Mouse (Mus musculus): Measurements from ENCODE around the gene Atp6v1g3. TPM values are rescaled to one million over a fixed set of nuclear protein-coding genes. Genes with fewer than 3 reads are reported as not detected.
A peak's percentile ranks its signal among the peaks of the same experiment; 100 is the strongest.

The Atp6v1g3 gene
- not detected in 2 replicates for total RNA-seq (2017)

- ATAC-seq (ENCODE audit: extremely low read depth, insufficient number of reproducible peaks, low FRiP score, poor library complexity, severe bottlenecking) = no peak
These were observed at the start of gene Atp6v1g3 for GRCm38 (mm10) chr1:138273438-138273837. Gene Atp6v1g3, plus strand, starts transcription at chr1:138273738.

GRCm38 (mm10) chr1:138233051-138233450, 40.5 kb upstream of the Atp6v1g3 start:
- peak; percentile 70; the same call in 1 of the 2 replicates for ATAC-seq (ENCODE audit: extremely low read depth, insufficient number of reproducible peaks, low FRiP score, poor library complexity, severe bottlenecking)

- peak; percentile 39; the same call in 1 of the 2 replicates for ATAC-seq (ENCODE audit: extremely low read depth, insufficient number of reproducible peaks, low FRiP score, poor library complexity, severe bottlenecking)
These were observed 36.3 kb upstream of the Atp6v1g3 start for GRCm38 (mm10) chr1:138237252-138237651.

- ATAC-seq (ENCODE audit: extremely low read depth, insufficient number of reproducible peaks, low FRiP score, poor library complexity, severe bottlenecking) = peak; percentile 43; the same call in 1 of the 2 replicates
These were observed 29.6 kb upstream of the Atp6v1g3 start for GRCm38 (mm10) chr1:138243947-138244346.

- no peak for ATAC-seq (ENCODE audit: extremely low read depth, insufficient number of reproducible peaks, low FRiP score, poor library complexity, severe bottlenecking)
These were observed 29.1 kb upstream of the Atp6v1g3 start for GRCm38 (mm10) chr1:138244485-138244884.

GRCm38 (mm10) chr1:138245103-138245502, 28.4 kb upstream of the Atp6v1g3 start:
- no peak for ATAC-seq (ENCODE audit: extremely low read depth, insufficient number of reproducible peaks, low FRiP score, poor library complexity, severe bottlenecking)

GRCm38 (mm10) chr1:138245533-138245932, 28.0 kb upstream of the Atp6v1g3 start:
- ATAC-seq (ENCODE audit: extremely low read depth, insufficient number of reproducible peaks, low FRiP score, poor library complexity, severe bottlenecking) = no peak

- peak; percentile 51; the same call in 1 of the 2 replicates for ATAC-seq (ENCODE audit: extremely low read depth, insufficient number of reproducible peaks, low FRiP score, poor library complexity, severe bottlenecking)
These were observed 26.9 kb upstream of the Atp6v1g3 start for GRCm38 (mm10) chr1:138246438-138247164.

GRCm38 (mm10) chr1:138247699-138248483, 25.6 kb upstream of the Atp6v1g3 start:
- ATAC-seq (ENCODE audit: extremely low read depth, insufficient number of reproducible peaks, low FRiP score, poor library complexity, severe bottlenecking) = peak; percentile 86

- ATAC-seq (ENCODE audit: extremely low read depth, insufficient number of reproducible peaks, low FRiP score, poor library complexity, severe bottlenecking) = peak; percentile 53; the same call in 1 of the 2 replicates
These were observed 24.8 kb upstream of the Atp6v1g3 start for GRCm38 (mm10) chr1:138248770-138249169.

GRCm38 (mm10) chr1:138250951-138251350, 22.6 kb upstream of the Atp6v1g3 start:
- no peak for ATAC-seq (ENCODE audit: extremely low read depth, insufficient number of reproducible peaks, low FRiP score, poor library complexity, severe bottlenecking)

- ATAC-seq (ENCODE audit: extremely low read depth, insufficient number of reproducible peaks, low FRiP score, poor library complexity, severe bottlenecking) = no peak
These were observed 17.3 kb upstream of the Atp6v1g3 start for GRCm38 (mm10) chr1:138256172-138256789.

GRCm38 (mm10) chr1:138258758-138259157, 14.8 kb upstream of the Atp6v1g3 start:
- ATAC-seq (ENCODE audit: extremely low read depth, insufficient number of reproducible peaks, low FRiP score, poor library complexity, severe bottlenecking) = 0 out of 2 replicates have a peak, but pooled peaks have one; percentile 31

GRCm38 (mm10) chr1:138261520-138261919, 12.0 kb upstream of the Atp6v1g3 start:
- peak; percentile 75 for ATAC-seq (ENCODE audit: extremely low read depth, insufficient number of reproducible peaks, low FRiP score, poor library complexity, severe bottlenecking)

- no peak for ATAC-seq (ENCODE audit: extremely low read depth, insufficient number of reproducible peaks, low FRiP score, poor library complexity, severe bottlenecking)
These were observed 11.1 kb upstream of the Atp6v1g3 start for GRCm38 (mm10) chr1:138262408-138262807.

- peak; percentile 81 for ATAC-seq (ENCODE audit: extremely low read depth, insufficient number of reproducible peaks, low FRiP score, poor library complexity, severe bottlenecking)
These were observed 6.0 kb upstream of the Atp6v1g3 start for GRCm38 (mm10) chr1:138267465-138268055.

GRCm38 (mm10) chr1:138274930-138275329, 1.4 kb downstream of the Atp6v1g3 start:
- ATAC-seq (ENCODE audit: extremely low read depth, insufficient number of reproducible peaks, low FRiP score, poor library complexity, severe bottlenecking) = no peak

- peak; percentile 83 for ATAC-seq (ENCODE audit: extremely low read depth, insufficient number of reproducible peaks, low FRiP score, poor library complexity, severe bottlenecking)
These were observed 2.3 kb downstream of the Atp6v1g3 start for GRCm38 (mm10) chr1:138275859-138276258.

- no peak for ATAC-seq (ENCODE audit: extremely low read depth, insufficient number of reproducible peaks, low FRiP score, poor library complexity, severe bottlenecking)
These were observed 7.6 kb downstream of the Atp6v1g3 start for GRCm38 (mm10) chr1:138281139-138281538.
